Mouse (Mus musculus): ENCODE results near the gene Mlf1.

DNA sequence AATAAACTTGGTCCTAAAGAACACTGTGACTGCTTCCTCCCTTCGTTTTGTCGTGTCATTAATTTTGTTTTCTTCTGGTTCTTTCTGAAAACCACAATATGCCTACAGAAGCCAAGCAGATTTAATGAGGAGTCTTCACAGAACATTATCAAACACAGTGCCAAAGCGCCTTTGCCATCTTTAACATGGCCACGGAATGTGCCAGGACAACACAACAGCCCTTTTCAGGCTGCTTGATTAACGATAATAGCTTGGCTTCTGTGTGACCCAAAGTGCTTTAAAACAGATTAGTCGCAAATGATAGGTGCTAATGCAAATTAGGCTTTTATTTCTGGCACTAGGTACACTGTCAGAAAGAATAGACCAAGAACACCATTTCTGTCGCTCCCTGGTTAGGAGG lies 15.5 kb upstream of the Mlf1 start:
- TF ChIP-seq CTCF (IDR thresholded peaks at IDR 0.05; ENCODE audit: low read depth) (no peak), EP300 (optimal IDR thresholded peaks at IDR 0.05) (no peak)

Measured in stomach, postnatal 0 days (tissue).